Mouse (Mus musculus): Measurements from ENCODE around the gene Pigm. TPM values are rescaled to one million over a fixed set of nuclear protein-coding genes. Genes with fewer than 3 reads are reported as not detected.

The Pigm gene
- polyA plus RNA-seq, 1 experiment from 2014 or later = 6.4 TPM

DNA sequence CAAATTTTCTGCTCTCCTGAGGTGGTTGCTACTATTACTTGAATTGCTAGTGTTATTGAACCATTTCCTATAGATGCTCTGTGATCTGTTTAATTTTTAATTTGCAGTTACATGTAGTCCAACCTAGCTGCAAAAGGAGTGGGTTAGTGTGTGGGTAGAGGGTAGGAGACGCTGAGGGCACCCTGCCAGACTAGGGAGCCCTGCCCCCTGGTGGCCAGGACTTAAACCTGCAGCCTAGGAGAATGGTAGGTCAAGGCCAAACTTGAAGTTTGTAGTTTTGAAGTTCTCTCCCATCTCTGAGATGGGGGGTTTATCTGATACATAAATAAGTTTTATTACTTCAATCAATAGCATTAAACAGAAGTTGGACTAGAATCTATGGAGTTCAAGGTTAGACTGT lies 18.8 kb upstream of the Pigm start:
- ATAC-seq = no peak
- H3K9ac ChIP-seq = no peak overlapping the region

DNA sequence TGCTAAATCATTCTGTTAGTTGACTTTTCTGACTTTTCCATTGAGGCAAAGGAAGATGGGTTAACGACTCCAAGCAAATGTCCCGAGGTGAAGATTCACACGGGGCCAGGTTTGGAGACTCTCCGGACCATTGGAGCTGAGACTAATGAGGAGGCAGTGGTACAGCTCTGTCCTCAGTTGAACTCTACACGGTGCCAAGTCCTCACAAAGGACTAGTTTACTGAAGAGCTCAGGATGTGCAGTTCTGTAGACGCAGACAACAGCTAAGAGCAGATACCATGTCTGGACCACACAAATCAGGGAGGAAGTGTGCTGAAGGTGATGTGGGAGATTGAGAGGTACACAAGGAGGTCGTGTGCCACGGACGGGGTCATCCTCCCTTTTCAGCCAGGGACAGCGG lies 18.0 kb upstream of the Pigm start:
- no peak overlapping the region for H3K4me3 ChIP-seq (replicated peaks)
- no peak overlapping the region for H3K27ac ChIP-seq
- ATAC-seq = no peak
- no peaks in the 10 kb centered on the region for H3K9me3 ChIP-seq
- no peak overlapping the region for H3K9ac ChIP-seq
- H3K36me3 ChIP-seq = no peaks in the 10 kb centered on the region
- 80% methylated on average over 10 of the region's 10 CpGs for WGBS
- H3K4me1 ChIP-seq (replicated peaks) = no peaks in the 10 kb centered on the region
- no peaks in the 10 kb centered on the region for H3K27me3 ChIP-seq (replicated peaks)
- H3K4me2 ChIP-seq (replicated peaks) = no peak overlapping the region

More for the DNA sequence above, 18.8 kb upstream of the Pigm start:
- Histone ChIP-seq H3K4me2 (replicated peaks) (no peak overlapping the region), H3K4me1 (replicated peaks) (no peaks in the 10 kb centered on the region), H3K36me3 (no peaks in the 10 kb centered on the region), H3K4me3 (replicated peaks) (no peak overlapping the region), H3K27me3 (replicated peaks) (no peaks in the 10 kb centered on the region), H3K27ac (no peak overlapping the region), H3K9me3 (no peaks in the 10 kb centered on the region)
- 0% methylated on average over 1 of the region's 1 CpGs for WGBS

DNA sequence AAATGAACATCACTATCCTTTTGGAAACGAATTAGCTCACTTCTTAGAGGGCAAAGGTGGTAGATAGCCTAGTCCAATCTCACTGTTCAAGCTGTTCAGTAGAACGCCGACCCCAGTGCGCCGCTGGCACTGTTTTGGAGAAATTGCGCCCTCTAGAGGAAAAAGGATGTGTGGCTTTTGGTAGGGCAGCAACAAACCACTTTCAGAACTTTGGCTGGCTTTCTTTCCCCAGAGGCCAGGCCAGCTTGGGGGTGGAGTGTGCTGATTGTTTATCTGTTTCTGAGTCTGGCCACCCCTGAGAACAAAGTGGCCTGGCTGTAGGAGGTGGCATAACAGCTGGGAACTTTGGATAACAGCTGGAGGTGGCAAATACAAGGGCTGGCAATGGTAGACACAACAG lies 11.7 kb upstream of the Pigm start:
- H3K36me3 ChIP-seq = no peaks in the 10 kb centered on the region
- H3K9ac ChIP-seq = no peak overlapping the region
- no peak overlapping the region; the same call in 1 of the 2 replicates for H3K4me2 ChIP-seq (replicated peaks)
- H3K9me3 ChIP-seq = no peaks in the 10 kb centered on the region
- no peaks in the 10 kb centered on the region for H3K27me3 ChIP-seq (replicated peaks)
- 18% methylated on average over 6 of the region's 6 CpGs for WGBS
- H3K27ac ChIP-seq = no peak overlapping the region
- no peaks in the 10 kb centered on the region for H3K4me1 ChIP-seq (replicated peaks)
- no peak overlapping the region for H3K4me3 ChIP-seq (replicated peaks)
- ATAC-seq = no peak

DNA sequence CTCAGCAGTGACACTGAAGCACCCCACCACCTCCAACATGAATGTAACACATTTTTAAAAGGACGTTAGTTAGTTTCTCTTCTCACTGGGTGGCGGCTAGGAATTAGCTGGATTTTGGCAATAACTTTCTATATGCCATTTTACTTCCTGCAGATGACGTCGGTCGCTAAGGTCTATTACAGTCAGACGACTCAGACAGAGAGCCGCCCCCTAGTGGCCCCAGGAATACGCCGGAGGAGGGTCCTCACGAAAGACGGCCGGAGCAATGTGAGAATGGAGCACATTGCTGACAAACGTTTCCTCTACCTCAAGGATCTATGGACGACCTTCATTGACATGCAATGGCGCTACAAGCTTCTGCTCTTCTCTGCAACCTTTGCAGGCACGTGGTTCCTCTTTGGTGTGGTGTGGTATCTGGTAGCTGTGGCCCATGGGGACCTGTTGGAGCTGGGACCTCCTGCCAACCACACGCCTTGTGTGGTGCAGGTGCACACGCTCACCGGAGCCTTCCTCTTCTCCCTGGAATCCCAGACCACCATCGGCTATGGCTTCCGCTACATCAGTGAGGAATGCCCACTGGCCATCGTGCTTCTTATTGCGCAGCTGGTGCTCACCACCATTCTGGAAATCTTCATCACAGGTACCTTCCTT lies 7.5 kb upstream of the Pigm start:
- peak; percentile 64 for ATAC-seq
- Histone ChIP-seq H3K27me3 (replicated peaks) (no peaks in the 10 kb centered on the region), H3K36me3 (no peaks in the 10 kb centered on the region), H3K9ac (no peak overlapping the region), H3K4me2 (replicated peaks) (peak overlapping the region; percentile 24), H3K9me3 (no peaks in the 10 kb centered on the region), H3K4me3 (replicated peaks) (no peak overlapping the region), H3K27ac (no peak overlapping the region), H3K4me1 (replicated peaks) (no peaks in the 10 kb centered on the region)
- 26% methylated on average over 23 of the region's 23 CpGs for WGBS

DNA sequence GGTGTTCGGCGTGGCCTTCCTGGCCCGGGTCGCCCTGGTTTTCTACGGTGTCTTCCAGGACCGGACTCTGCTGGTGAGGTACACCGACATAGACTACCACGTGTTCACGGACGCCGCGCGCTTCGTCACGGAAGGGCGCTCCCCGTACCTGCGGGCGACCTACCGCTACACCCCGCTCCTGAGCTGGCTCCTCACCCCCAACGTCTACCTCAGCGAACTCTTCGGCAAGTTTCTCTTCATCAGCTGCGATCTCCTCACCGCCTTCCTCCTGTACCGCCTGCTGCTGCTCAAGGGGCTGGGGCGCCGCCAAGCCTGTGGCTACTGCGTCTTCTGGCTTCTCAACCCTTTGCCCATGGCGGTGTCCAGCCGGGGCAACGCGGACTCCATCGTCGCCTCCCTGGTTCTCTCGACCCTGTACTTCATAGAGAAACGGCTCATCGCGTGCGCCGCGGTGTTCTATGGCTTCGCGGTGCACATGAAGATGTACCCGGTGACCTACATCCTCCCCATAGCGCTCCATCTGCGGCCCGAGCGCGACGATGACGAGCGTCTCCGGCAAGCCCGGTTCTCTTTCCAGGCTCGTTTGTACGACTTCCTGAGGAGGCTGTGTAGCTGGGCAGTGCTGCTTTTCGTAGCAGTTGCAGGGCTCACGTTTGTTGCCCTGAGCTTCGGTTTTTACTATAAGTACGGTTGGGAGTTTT lies 562 bp downstream of the Pigm start:
- WGBS = 3% methylated on average over 62 of the region's 62 CpGs
- H3K27ac ChIP-seq = peak overlapping the region; percentile 72
- peak overlapping the region; percentile 79 for H3K9ac ChIP-seq
- H3K4me1 ChIP-seq (replicated peaks) = peaks cover 13% of the 10 kb centered on the region
- H3K27me3 ChIP-seq (replicated peaks) = no peaks in the 10 kb centered on the region
- peak overlapping the region; percentile 88 for H3K4me2 ChIP-seq (replicated peaks)
- H3K36me3 ChIP-seq = peaks cover 7% of the 10 kb centered on the region
- peak; percentile 67; the same call in 1 of the 2 replicates for ATAC-seq
- no peaks in the 10 kb centered on the region for H3K9me3 ChIP-seq
- H3K4me3 ChIP-seq (replicated peaks) = peak overlapping the region; percentile 97

DNA sequence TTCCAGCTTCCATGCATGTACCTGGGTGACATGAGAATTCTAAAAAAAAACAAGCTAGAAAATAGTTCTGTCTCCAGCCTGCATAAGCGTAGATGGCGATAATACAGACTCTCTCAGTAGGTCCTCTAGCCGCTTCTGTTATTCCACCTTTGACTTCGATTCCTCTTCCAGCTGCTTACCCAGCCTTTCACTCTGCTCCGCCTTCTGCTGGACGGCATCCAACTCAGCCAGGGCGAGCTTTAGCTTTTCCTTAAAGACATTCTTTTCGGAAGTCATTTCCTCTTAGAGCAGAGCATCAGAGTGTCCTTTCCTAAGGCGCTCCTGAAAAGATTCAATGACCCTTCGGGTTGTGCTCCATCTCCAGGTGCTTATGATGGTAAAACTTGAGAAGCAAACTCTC lies 3.7 kb downstream of the Pigm start:
- ATAC-seq = no peak
- Histone ChIP-seq H3K27ac (no peak overlapping the region), H3K4me3 (replicated peaks) (no peak overlapping the region), H3K4me2 (replicated peaks) (no peak overlapping the region), H3K9ac (no peak overlapping the region), H3K9me3 (no peaks in the 10 kb centered on the region), H3K36me3 (peaks cover 7% of the 10 kb centered on the region), H3K4me1 (replicated peaks) (peaks cover 13% of the 10 kb centered on the region), H3K27me3 (replicated peaks) (no peaks in the 10 kb centered on the region)
- 62% methylated on average over 10 of the region's 10 CpGs for WGBS

DNA sequence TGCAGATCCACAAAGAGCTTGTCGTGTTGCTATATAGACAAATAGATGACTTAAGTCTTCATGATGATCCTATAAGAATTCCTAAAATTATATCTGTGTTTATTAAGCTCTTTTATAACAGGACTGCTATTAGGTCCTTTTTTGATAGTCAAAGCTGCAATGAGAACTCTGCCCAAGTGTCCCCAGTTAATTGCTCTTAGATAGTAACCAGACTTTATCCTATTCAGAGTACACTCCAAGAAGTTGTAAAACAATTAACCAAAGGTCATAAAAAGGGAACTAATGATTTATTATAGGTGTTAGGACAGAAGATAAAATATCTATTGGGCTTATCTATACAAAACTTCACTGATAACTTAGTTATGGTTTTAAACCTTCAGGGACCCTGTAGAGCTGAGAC lies 5.7 kb downstream of the Pigm start:
- Histone ChIP-seq H3K27me3 (replicated peaks) (no peaks in the 10 kb centered on the region), H3K9ac (no peak overlapping the region), H3K36me3 (peaks cover 7% of the 10 kb centered on the region), H3K4me3 (replicated peaks) (no peak overlapping the region), H3K4me1 (replicated peaks) (peaks cover 13% of the 10 kb centered on the region), H3K9me3 (no peaks in the 10 kb centered on the region), H3K27ac (no peak overlapping the region), H3K4me2 (replicated peaks) (no peak overlapping the region)
- ATAC-seq = peak; percentile 46
- 73% methylated on average over 1 of the region's 1 CpGs for WGBS

DNA sequence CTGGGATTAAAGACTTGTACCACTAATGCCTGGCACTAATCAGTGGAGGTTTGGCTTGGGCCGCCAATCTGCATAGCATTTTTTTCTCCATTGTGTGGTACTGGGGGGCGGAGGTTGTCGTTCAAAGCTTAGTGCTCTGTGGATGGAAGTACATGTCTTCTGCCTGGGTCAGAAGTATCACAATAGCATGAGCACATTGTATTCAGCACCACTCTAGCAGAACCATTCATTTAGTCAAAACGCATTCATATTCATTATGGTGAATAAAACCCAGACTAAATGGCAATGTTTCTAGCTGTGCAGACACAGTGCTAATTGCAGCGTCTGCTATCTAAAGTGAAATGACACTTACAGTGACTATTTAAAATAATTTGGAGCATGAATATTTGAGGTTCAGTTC lies 10.9 kb downstream of the Pigm start:
- Histone ChIP-seq H3K4me2 (replicated peaks) (no peak overlapping the region), H3K27ac (no peak overlapping the region), H3K4me3 (replicated peaks) (no peak overlapping the region), H3K4me1 (replicated peaks) (no peaks in the 10 kb centered on the region), H3K27me3 (replicated peaks) (no peaks in the 10 kb centered on the region), H3K9me3 (no peaks in the 10 kb centered on the region), H3K36me3 (no peaks in the 10 kb centered on the region), H3K9ac (no peak overlapping the region)
- 89% methylated on average over 5 of the region's 5 CpGs for WGBS
- no peak for ATAC-seq

DNA sequence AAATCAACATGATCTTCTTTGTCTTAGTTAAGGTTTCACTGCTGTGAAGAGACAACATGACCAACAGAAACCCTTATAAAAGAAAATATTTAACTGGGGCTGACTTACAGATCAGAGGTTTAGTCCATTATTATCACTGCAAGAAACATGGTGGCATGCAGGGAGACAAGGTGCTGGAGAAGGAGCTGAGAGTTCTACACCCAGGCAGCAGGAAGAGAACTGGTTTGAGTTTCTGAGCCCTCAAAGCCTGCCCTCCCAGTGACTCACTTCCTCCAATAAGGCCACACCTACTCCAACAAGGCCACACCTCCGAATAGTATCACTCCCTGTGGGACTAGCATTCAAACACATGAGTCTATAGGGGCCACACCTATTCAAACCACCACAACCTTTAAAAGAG lies 14.4 kb downstream of the Pigm start:
- Histone ChIP-seq H3K4me2 (replicated peaks) (no peak overlapping the region), H3K4me3 (replicated peaks) (no peak overlapping the region), H3K27me3 (replicated peaks) (no peaks in the 10 kb centered on the region), H3K9ac (no peak overlapping the region), H3K36me3 (no peaks in the 10 kb centered on the region), H3K9me3 (no peaks in the 10 kb centered on the region), H3K4me1 (replicated peaks) (no peaks in the 10 kb centered on the region), H3K27ac (no peak overlapping the region)
- peak; percentile 66 for ATAC-seq
- 57% methylated on average over 1 of the region's 1 CpGs for WGBS

DNA sequence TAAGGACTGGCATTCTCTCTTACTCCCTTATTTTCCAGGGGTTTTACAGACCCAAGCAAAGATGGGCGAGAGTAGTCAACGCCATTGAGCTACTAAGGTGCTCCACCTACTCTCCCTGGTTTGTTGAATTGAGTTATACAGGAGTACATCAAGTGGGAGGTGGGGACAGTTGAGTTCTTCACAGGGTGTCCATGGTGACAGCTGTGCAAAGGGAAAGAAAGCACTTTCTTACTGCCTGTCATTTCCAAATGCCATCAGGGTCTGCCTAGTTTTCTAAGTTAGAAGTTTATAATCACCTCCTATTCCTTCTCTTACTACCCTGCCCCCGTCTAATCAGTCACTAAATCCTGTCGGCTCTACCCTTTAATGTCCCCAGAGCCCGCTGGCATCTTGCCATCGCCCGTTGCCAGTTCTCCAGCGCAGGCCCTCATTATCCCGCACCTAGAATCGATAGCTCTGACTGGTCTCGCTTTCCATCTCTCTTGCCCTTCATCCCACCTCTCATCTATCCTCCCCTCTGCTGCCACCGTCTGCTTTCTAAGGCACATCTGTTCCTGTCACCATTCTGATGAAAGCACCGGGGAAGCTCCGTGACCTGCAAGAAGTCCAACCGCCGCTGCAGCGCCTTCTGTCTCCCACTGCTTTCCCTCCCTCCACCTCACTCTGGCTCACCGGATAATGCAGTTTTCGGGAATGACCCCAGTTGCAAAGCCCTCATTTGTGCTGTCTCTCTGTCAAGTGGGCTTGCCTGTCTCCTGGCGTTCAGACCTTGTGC lies 15.6 kb downstream of the Pigm start:
- Histone ChIP-seq H3K27me3 (replicated peaks) (no peaks in the 10 kb centered on the region), H3K36me3 (no peaks in the 10 kb centered on the region), H3K9me3 (no peaks in the 10 kb centered on the region), H3K9ac (0 out of 2 replicates have a peak overlapping the region, but pooled peaks have one; percentile 5), H3K4me3 (replicated peaks) (no peak overlapping the region), H3K27ac (no peak overlapping the region), H3K4me2 (replicated peaks) (peak overlapping the region; percentile 47), H3K4me1 (replicated peaks) (no peaks in the 10 kb centered on the region; the same call in 1 of the 2 replicates)
- ATAC-seq = peak; percentile 39
- WGBS = 21% methylated on average over 20 of the region's 20 CpGs

DNA sequence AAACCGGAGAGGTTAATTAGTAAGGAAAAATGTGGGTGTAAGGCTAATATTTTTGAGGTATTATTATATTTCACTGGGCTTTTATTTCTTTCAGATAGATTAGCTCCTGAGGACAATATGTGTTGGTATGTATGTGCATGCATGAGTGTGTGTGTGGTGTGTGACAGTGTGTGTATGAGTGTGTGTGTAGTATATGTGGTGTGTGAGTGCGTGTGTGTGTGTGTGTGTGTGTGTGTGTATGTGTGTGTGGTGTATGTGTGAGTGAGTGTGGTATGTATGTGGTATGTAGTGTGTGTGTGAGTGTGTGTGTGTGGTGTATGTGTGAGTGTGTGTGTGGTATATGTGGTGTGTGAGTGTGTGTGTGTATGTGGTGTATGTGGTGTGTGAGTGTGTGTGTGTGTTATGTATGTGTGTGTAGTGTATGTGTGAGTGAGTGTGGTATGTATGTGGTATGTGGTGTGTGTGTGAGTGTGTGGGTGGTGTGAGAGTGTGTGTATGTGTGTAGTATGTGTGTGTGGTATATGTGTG lies 16.4 kb downstream of the Pigm start:
- Histone ChIP-seq H3K4me2 (replicated peaks) (no peak overlapping the region), H3K27ac (no peak overlapping the region), H3K4me3 (replicated peaks) (no peak overlapping the region), H3K27me3 (replicated peaks) (no peaks in the 10 kb centered on the region), H3K9me3 (no peaks in the 10 kb centered on the region), H3K9ac (no peak overlapping the region), H3K36me3 (no peaks in the 10 kb centered on the region), H3K4me1 (replicated peaks) (no peaks in the 10 kb centered on the region; the same call in 1 of the 2 replicates)
- WGBS = 76% methylated on average over 2 of the region's 2 CpGs
- no peak for ATAC-seq

DNA sequence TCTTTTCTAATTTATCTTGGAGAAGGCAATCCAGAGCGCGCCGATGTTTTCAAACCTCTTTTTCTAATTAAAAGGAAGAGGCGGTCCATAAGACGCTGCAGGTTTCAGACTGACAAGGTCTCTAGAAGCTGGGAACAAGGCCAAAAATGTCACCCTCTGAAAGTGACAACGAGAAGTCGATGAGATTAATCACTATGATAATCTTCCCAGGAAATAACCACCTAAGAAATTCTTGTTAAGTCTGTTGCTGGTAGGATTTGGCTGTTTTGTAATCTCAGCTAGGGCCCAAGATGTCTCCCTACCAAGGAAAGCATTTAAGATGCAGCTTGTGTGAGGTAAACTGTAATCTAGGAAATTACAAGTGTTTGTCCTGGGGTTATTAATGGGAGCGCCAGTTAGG lies 17.4 kb downstream of the Pigm start:
- Histone ChIP-seq H3K27me3 (replicated peaks) (no peaks in the 10 kb centered on the region), H3K4me2 (replicated peaks) (no peak overlapping the region), H3K36me3 (no peaks in the 10 kb centered on the region), H3K27ac (no peak overlapping the region), H3K9me3 (no peaks in the 10 kb centered on the region), H3K4me3 (replicated peaks) (no peak overlapping the region), H3K4me1 (replicated peaks) (no peaks in the 10 kb centered on the region; the same call in 1 of the 2 replicates), H3K9ac (no peak overlapping the region)
- WGBS = 58% methylated on average over 8 of the region's 8 CpGs
- no peak for ATAC-seq

All from intestine, embryonic 15.5 days (tissue).